Mouse (Mus musculus) forebrain, embryonic 13.5 days (tissue): ENCODE measurements around the gene Steap2. TPM values are rescaled to one million over a fixed set of nuclear protein-coding genes. Genes with fewer than 3 reads are reported as not detected.

Experiments
- ATAC-seq: fragments of 200-750 bp; cut with Nextera tagmentation; 2 replicates; pipeline ENCODE4 v1.8.0; 2017
- H3K27ac ChIP-seq: fragments of 300-500 bp; sonication (generic); 2 replicates; pipeline ENCODE4 v1.5.1; 2015; ENCODE audit warnings: inconsistent platforms, mild to moderate bottlenecking, moderate library complexity
- H3K27me3 ChIP-seq: fragments of 300-500 bp; sonication (generic); 2 replicates; pipeline ENCODE4 v1.6.1; 2015; ENCODE audit warnings: mild to moderate bottlenecking, inconsistent platforms
- H3K36me3 ChIP-seq: fragments of 300-500 bp; sonication (generic); 2 replicates; pipeline ENCODE4 v1.6.1; 2015; ENCODE audit warnings: mild to moderate bottlenecking, inconsistent platforms; ENCODE audit not compliant: poor library complexity, severe bottlenecking
- H3K4me1 ChIP-seq: fragments of 300-500 bp; sonication (generic); 2 replicates; pipeline ENCODE4 v1.6.1; 2015; ENCODE audit warnings: inconsistent platforms
- H3K4me2 ChIP-seq: fragments of 300-500 bp; sonication (generic); 2 replicates; pipeline ENCODE4 v1.6.1; 2015; ENCODE audit warnings: inconsistent platforms, mild to moderate bottlenecking, moderate library complexity
- H3K4me3 ChIP-seq: fragments of 300-500 bp; sonication (generic); 2 replicates; pipeline ENCODE4 v1.5.1; 2015; ENCODE audit warnings: mild to moderate bottlenecking, inconsistent platforms
- H3K9ac ChIP-seq: fragments of 300-500 bp; sonication (generic); 2 replicates; pipeline ENCODE4 v1.6.1; 2015; ENCODE audit warnings: mild to moderate bottlenecking, inconsistent platforms
- H3K9me3 ChIP-seq: fragments of 300-500 bp; sonication (generic); replicated peaks from 2 replicates; pipeline ENCODE4 v1.6.1; 2016; ENCODE audit warnings: inconsistent platforms
- WGBS: fragments of 180-500 bp; shearing (Covaris S2); methylation state at CpG from one replicate; pipeline ENCODE4 v1.1.7; 2015; 5-methylcytosine and 5-hydroxymethylcytosine counted together
- polyA plus RNA-seq: library from polyadenylated mRNA; unstranded; fragments of >200 nt; fragmentation: Nextera tagmentation; extraction: Ambion mirVana; gene quantifications from 2 replicates; pipeline ENCODE4 v1.2.1, GENCODE M21; 2015

The Steap2 gene
- polyA plus RNA-seq = 5.4 and 6.2 TPM in 2 replicates

DNA sequence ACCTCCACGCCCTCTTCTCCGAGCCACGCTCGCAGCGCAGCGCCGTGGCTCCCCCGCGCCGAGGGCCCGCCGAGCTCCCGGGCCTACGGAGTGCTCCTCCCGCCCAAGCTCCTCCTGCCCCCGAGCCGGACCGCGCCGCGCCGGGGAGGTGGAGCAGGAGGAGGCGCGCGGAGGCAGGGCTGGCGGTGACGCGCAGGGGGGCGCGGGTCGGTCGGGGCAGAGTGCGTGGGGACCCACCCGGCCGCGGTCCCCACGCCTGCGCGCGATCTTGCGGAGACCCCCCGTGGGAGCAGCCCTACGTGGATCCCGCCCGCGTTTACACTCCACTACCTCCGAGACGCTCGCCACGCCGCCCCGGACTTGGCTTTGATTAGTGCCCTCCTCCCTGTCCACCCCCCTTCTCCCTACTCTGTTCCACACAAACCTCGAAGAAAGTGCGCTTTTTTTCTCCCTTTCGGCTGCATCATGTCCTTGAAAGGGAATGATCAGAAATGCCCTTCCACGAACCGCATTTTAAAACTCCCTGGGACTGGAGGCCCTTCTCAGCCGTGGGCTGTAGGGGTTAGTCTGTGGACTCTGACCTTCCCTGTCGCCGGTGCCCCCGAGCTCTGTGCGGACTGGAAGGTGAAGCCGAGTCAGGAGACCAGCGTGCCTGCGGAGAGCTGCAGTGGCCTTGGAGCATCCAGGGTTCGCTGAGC lies at the start of gene Steap2:
Gene Steap2 (minus strand): TSS at position 623 of the 698 bp plus-strand sequence.
- under 1% methylated on average over 43 of the region's 66 CpGs for WGBS
- peak within 1 kb of the TSS; percentile 88 for H3K4me2 ChIP-seq
- peak within 1 kb of the TSS; percentile 75 for H3K4me3 ChIP-seq
- peaks cover 13% of the 10 kb centered on the region; the same call in 1 of the 2 replicates for H3K4me1 ChIP-seq
- no peaks in the 10 kb centered on the region for H3K27me3 ChIP-seq
- peak within 1 kb of the TSS; percentile 86 for H3K9ac ChIP-seq
- H3K36me3 ChIP-seq = no peaks in the 10 kb centered on the region
- H3K9me3 ChIP-seq = no peaks in the 10 kb centered on the region
- ATAC-seq = peak; percentile 93
- peak within 1 kb of the TSS; percentile 35; the same call in 1 of the 2 replicates for H3K27ac ChIP-seq

- WGBS = 96% methylated on average over 9 of the region's 9 CpGs
- H3K27ac ChIP-seq = no peak overlapping the region
- H3K4me2 ChIP-seq = no peak overlapping the region
- no peaks in the 10 kb centered on the region for H3K9me3 ChIP-seq
- no peak for ATAC-seq
- H3K4me1 ChIP-seq = no peaks in the 10 kb centered on the region
- H3K9ac ChIP-seq = no peak overlapping the region
- H3K4me3 ChIP-seq = no peak overlapping the region
- no peaks in the 10 kb centered on the region for H3K36me3 ChIP-seq
- no peaks in the 10 kb centered on the region for H3K27me3 ChIP-seq
Measured at GRCm38 (mm10) chr5:5734445-5734844, 40.1 kb upstream of the Steap2 start.

DNA sequence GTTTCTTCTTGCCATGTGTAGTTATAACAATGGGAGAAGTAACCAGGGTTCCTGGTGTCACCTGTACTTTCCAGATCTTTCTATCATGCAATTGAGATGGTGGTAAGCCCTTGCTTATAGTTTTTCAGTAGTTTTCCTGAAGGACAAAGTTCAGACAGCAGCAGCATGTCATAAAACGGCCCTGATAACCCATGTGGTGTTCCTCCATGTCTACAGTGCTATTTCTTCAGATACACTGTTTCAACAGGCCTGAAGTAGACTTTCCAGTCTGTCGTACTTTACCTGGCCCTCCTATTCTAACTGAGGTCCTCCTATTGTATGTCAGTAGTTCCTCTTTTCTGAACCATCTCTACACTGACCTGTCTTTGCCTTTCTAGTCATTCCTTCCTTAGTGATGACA lies 38.5 kb upstream of the Steap2 start:
- no peaks in the 10 kb centered on the region for H3K36me3 ChIP-seq
- H3K27ac ChIP-seq = no peak overlapping the region
- no peak overlapping the region for H3K4me3 ChIP-seq
- no peak for ATAC-seq
- H3K27me3 ChIP-seq = no peaks in the 10 kb centered on the region
- H3K9ac ChIP-seq = no peak overlapping the region
- H3K4me2 ChIP-seq = no peak overlapping the region
- 87% methylated on average over 2 of the region's 2 CpGs for WGBS
- H3K9me3 ChIP-seq = no peaks in the 10 kb centered on the region
- H3K4me1 ChIP-seq = no peaks in the 10 kb centered on the region

- Histone ChIP-seq H3K4me2 (no peak overlapping the region), H3K4me1 (no peaks in the 10 kb centered on the region), H3K4me3 (no peak overlapping the region), H3K9me3 (no peaks in the 10 kb centered on the region), H3K9ac (no peak overlapping the region), H3K27me3 (no peaks in the 10 kb centered on the region), H3K36me3 (no peaks in the 10 kb centered on the region), H3K27ac (no peak overlapping the region)
- no peak for ATAC-seq
- WGBS = 98% methylated on average over 3 of the region's 3 CpGs
Measured at GRCm38 (mm10) chr5:5732208-5732607, 37.8 kb upstream of the Steap2 start.

DNA sequence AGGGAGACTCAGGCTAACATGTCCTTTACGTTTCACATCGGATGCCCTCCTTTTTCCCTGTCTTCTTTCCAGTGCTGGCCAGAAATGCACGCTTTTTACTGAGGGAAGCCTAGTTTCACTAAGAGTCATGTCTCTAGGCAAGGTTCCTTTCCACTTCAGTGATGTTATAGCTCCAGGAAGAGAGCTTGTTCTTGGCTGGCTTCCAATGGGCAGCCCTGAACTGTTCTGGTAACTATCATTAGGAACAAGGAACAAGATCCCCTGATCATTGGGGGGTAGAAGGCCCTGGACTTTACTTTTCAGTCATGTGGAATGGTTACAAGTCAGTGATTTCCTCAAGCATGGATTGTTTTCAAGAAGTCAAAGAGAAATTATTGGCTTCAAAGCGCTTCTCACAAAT lies 35.5 kb upstream of the Steap2 start:
- no peak overlapping the region for H3K9ac ChIP-seq
- H3K4me3 ChIP-seq = no peak overlapping the region
- no peaks in the 10 kb centered on the region for H3K27me3 ChIP-seq
- H3K27ac ChIP-seq = no peak overlapping the region
- H3K9me3 ChIP-seq = no peaks in the 10 kb centered on the region
- no peaks in the 10 kb centered on the region for H3K36me3 ChIP-seq
- 91% methylated on average over 4 of the region's 4 CpGs for WGBS
- no peaks in the 10 kb centered on the region for H3K4me1 ChIP-seq
- ATAC-seq = no peak
- H3K4me2 ChIP-seq = no peak overlapping the region

- no peaks in the 10 kb centered on the region for H3K36me3 ChIP-seq
- H3K27me3 ChIP-seq = no peaks in the 10 kb centered on the region
- H3K9ac ChIP-seq = no peak overlapping the region
- 77% methylated on average over 7 of the region's 7 CpGs for WGBS
- ATAC-seq = no peak
- H3K4me2 ChIP-seq = no peak overlapping the region
- H3K27ac ChIP-seq = no peak overlapping the region
- H3K4me1 ChIP-seq = no peaks in the 10 kb centered on the region
- no peak overlapping the region for H3K4me3 ChIP-seq
- H3K9me3 ChIP-seq = no peaks in the 10 kb centered on the region
Measured at GRCm38 (mm10) chr5:5722217-5722616, 27.8 kb upstream of the Steap2 start.

- H3K9me3 ChIP-seq = no peaks in the 10 kb centered on the region
- H3K36me3 ChIP-seq = no peaks in the 10 kb centered on the region
- H3K4me3 ChIP-seq = no peak overlapping the region
- ATAC-seq = no peak
- no peak overlapping the region for H3K27ac ChIP-seq
- no peak overlapping the region for H3K4me2 ChIP-seq
- no peaks in the 10 kb centered on the region for H3K4me1 ChIP-seq
- WGBS = 90% methylated on average over 4 of the region's 4 CpGs
- H3K27me3 ChIP-seq = no peaks in the 10 kb centered on the region
- no peak overlapping the region for H3K9ac ChIP-seq
Measured at GRCm38 (mm10) chr5:5711032-5711431, 16.7 kb upstream of the Steap2 start.

DNA sequence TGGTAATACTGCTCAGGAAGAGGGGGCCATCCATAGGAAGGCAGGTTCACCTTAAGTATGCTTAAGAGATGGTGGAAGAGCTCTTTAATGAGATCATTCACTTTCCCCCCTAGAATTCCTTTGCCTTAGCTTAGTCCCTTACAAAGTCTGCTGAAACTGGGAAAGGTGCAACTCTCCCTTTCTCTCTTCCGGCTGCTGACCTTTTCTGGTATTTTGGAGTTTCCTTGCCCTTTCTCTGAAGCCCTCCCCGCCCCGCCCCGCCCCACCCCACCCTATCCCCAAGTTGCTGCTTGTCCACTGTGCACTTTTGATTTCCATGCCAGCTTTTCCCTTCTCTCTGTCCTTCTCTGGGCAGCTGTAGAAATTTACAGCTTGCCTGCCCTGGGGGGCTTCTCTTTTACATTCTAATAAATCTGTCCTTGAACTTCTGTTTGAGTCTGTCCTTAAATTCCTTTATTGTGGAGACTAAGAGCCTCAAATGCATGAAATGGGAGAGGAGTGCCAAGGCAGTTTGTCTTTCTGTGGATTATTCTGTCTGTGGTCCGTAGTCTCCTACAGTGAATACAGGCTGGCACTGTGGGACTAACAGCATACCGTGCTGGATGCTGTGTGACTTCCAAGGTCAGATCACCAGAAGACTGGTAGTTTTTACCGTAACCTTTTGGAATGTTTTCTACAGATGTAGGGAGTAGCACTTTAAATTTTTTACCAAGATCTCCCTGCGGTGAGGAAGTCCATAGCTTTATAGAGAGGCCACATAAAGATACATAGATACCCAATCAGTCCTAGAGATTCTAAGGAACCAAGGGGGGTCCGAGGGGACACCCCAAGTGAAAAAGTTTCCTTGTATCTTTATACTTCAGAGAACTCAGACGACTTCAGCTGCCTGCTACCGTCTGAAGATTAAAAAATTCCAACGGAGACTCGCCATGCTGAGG lies 13.2 kb upstream of the Steap2 start:
- Histone ChIP-seq H3K4me2 (no peak overlapping the region), H3K4me1 (no peaks in the 10 kb centered on the region), H3K9me3 (no peaks in the 10 kb centered on the region), H3K4me3 (no peak overlapping the region), H3K9ac (no peak overlapping the region), H3K27me3 (no peaks in the 10 kb centered on the region), H3K36me3 (no peaks in the 10 kb centered on the region), H3K27ac (no peak overlapping the region)
- no peak for ATAC-seq
- 67% methylated on average over 13 of the region's 13 CpGs for WGBS

GRCm38 (mm10) chr5:5705019-5705418 lies 10.6 kb upstream of the Steap2 start:
- Histone ChIP-seq H3K9ac (no peak overlapping the region), H3K4me2 (no peak overlapping the region), H3K27ac (no peak overlapping the region), H3K4me1 (no peaks in the 10 kb centered on the region), H3K36me3 (no peaks in the 10 kb centered on the region), H3K27me3 (no peaks in the 10 kb centered on the region), H3K4me3 (no peak overlapping the region), H3K9me3 (no peaks in the 10 kb centered on the region)
- no peak for ATAC-seq
- 47% methylated on average over 2 of the region's 2 CpGs for WGBS

DNA sequence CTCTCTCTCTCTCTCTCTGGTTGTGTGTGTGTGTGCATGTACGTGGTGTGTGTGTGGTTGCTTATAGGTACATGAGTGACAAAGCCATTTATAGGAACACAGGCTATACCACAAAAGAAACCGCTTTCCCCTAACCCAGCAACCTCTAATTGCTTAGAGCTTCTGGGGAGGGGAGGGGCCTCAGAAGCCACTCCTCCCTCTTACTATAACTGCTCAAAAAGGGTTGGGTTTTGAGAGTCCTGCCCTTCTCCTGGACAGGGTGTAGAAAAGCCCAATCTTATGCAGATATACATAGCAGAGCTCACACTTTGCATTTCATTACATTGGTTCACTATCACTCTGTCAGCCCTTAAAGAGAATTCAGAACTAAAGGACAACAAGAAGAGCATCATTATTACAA lies 6.0 kb upstream of the Steap2 start:
- Histone ChIP-seq H3K4me3 (no peak overlapping the region), H3K4me1 (no peaks in the 10 kb centered on the region), H3K36me3 (no peaks in the 10 kb centered on the region), H3K27ac (no peak overlapping the region), H3K9ac (no peak overlapping the region), H3K4me2 (no peak overlapping the region), H3K9me3 (no peaks in the 10 kb centered on the region), H3K27me3 (no peaks in the 10 kb centered on the region)
- 0 out of 2 replicates have a peak, but pooled peaks have one; percentile 19 for ATAC-seq
- 74% methylated on average over 2 of the region's 2 CpGs for WGBS

DNA sequence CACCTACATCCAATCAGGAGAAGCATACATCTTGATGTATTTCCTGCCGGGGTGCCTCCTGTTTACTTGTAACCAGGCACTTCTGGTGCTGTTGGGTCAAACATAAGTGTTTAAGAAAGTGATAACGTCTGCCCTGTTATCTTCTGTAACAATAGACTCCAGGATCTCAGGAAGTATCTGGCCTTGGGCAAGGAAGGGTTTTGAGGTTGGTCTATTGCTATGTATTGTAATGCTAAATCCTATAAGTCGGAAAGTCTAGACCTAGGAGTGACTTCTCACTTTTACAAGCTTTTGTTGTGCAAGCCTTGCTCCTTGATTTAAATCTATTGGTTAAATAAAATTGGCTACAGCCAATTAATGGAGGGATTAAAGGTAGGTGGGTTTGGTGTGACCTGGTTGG lies 4.5 kb upstream of the Steap2 start:
- Histone ChIP-seq H3K9me3 (no peaks in the 10 kb centered on the region), H3K9ac (no peak overlapping the region), H3K4me2 (no peak overlapping the region), H3K4me1 (peaks cover 2% of the 10 kb centered on the region; the same call in 1 of the 2 replicates), H3K4me3 (no peak overlapping the region), H3K36me3 (no peaks in the 10 kb centered on the region), H3K27me3 (no peaks in the 10 kb centered on the region), H3K27ac (no peak overlapping the region)
- WGBS = 72% methylated on average over 3 of the region's 3 CpGs
- ATAC-seq = no peak

DNA sequence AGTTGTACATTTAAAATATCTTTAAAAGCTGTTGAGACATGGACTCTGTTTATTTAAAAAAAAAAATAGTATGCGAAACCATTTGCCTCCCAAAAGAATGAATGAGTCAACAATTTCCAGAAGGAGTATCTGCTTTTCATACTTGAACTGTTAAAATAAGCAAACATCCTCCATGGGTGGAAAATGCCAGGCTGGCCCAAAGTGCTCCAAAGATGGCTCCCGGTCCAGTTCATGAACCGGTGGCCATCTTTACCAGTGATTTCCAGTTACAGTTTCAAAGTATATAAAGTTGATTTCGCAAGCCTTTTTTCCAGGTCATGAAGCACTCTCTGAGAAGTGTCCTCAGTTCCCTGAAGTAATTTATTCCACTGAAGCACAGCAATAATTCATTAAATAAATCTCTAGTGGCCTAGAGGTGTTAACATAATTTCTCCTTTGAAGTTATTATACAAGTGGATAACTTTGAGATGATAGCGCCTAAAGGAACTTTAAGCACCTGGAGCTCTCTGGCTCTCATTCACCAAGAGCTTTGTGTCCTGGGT lies 1.1 kb upstream of the Steap2 start:
- Histone ChIP-seq H3K4me2 (no peak overlapping the region), H3K4me1 (peaks cover 13% of the 10 kb centered on the region; the same call in 1 of the 2 replicates), H3K9me3 (no peaks in the 10 kb centered on the region), H3K4me3 (no peak overlapping the region), H3K9ac (no peak overlapping the region), H3K36me3 (no peaks in the 10 kb centered on the region), H3K27me3 (no peaks in the 10 kb centered on the region), H3K27ac (no peak overlapping the region)
- ATAC-seq = no peak
- 95% methylated on average over 5 of the region's 5 CpGs for WGBS
